Mouse (Mus musculus) limb, embryonic 13.5 days (tissue): ENCODE measurements around the gene Tprgl. TPM values are rescaled to one million over a fixed set of nuclear protein-coding genes. Genes with fewer than 3 reads are reported as not detected.

Experiments used
- ATAC-seq: fragments of 200-750 bp; cut with Nextera tagmentation; 2 replicates; pipeline ENCODE4 v1.8.0; 2017; ENCODE audit warnings: low read depth, moderate number of reproducible peaks, moderate TSS enrichment; ENCODE audit not compliant: low FRiP score
- H3K27ac ChIP-seq: fragments of 300-500 bp; sonication (generic); 2 replicates; pipeline ENCODE4 v1.5.1; 2015; ENCODE audit warnings: inconsistent platforms, mild to moderate bottlenecking, moderate library complexity
- H3K27me3 ChIP-seq: fragments of 300-500 bp; sonication (generic); 2 replicates; pipeline ENCODE4 v1.6.1; 2015; ENCODE audit warnings: mild to moderate bottlenecking, inconsistent platforms
- H3K36me3 ChIP-seq: fragments of 300-500 bp; sonication (generic); 2 replicates; pipeline ENCODE4 v1.6.1; 2015; ENCODE audit warnings: inconsistent platforms, mild to moderate bottlenecking, moderate library complexity
- H3K4me1 ChIP-seq: fragments of 300-500 bp; sonication (generic); 2 replicates; pipeline ENCODE4 v1.6.1; 2015; ENCODE audit warnings: inconsistent platforms
- H3K4me2 ChIP-seq: fragments of 300-500 bp; sonication (generic); replicated peaks from 2 replicates; pipeline ENCODE4 v1.6.1; 2015; ENCODE audit warnings: inconsistent platforms, mild to moderate bottlenecking, moderate library complexity
- H3K4me3 ChIP-seq: fragments of 300-500 bp; sonication (generic); 2 replicates; pipeline ENCODE4 v1.5.1; 2015; ENCODE audit warnings: moderate library complexity, mild to moderate bottlenecking, inconsistent platforms
- H3K9ac ChIP-seq: fragments of 300-500 bp; sonication (generic); 2 replicates; pipeline ENCODE4 v1.6.1; 2015; ENCODE audit warnings: mild to moderate bottlenecking, inconsistent platforms
- H3K9me3 ChIP-seq: fragments of 300-500 bp; sonication (generic); 2 replicates; pipeline ENCODE4 v1.6.1; 2016; ENCODE audit warnings: inconsistent platforms
- WGBS: fragments of 180-500 bp; shearing (Covaris S2); methylation state at CpG from one replicate; pipeline ENCODE4 v1.1.7; 2015; 5-methylcytosine and 5-hydroxymethylcytosine counted together
- polyA plus RNA-seq: library from polyadenylated mRNA; unstranded; fragments of >200 nt; fragmentation: Nextera tagmentation; extraction: Ambion mirVana; gene quantifications from 2 replicates; pipeline ENCODE4 v1.2.1, GENCODE M21; 2015

The Tprgl gene
- polyA plus RNA-seq, 1 experiment from 2014 or later, result 118 TPM

- H3K4me3 ChIP-seq, result no peak overlapping the region
- H3K9me3 ChIP-seq, result no peaks in the 10 kb centered on the region
- no peaks in the 10 kb centered on the region for H3K27me3 ChIP-seq
- H3K9ac ChIP-seq, result no peak overlapping the region
- no peak for ATAC-seq
- H3K4me2 ChIP-seq, result no peak overlapping the region
- WGBS, result 73% methylated on average over 5 of the region's 5 CpGs
- H3K27ac ChIP-seq, result no peak overlapping the region
- H3K4me1 ChIP-seq, result 0 out of 2 replicates have a peak, but pooled peaks cover 4% of the 10 kb centered on the region
- H3K36me3 ChIP-seq, result peaks cover 36% of the 10 kb centered on the region
These were observed 23.1 kb upstream of the Tprgl start for GRCm38 (mm10) chr4:154183566-154183965.

- no peak overlapping the region for H3K4me2 ChIP-seq
- H3K27me3 ChIP-seq, result no peaks in the 10 kb centered on the region
- peaks cover 47% of the 10 kb centered on the region for H3K36me3 ChIP-seq
- ATAC-seq, result no peak
- 71% methylated on average over 7 of the region's 7 CpGs for WGBS
- H3K9me3 ChIP-seq, result no peaks in the 10 kb centered on the region
- H3K9ac ChIP-seq, result peak overlapping the region; percentile 4; the same call in 1 of the 2 replicates
- no peak overlapping the region for H3K27ac ChIP-seq
- H3K4me3 ChIP-seq, result no peak overlapping the region
- H3K4me1 ChIP-seq, result peaks cover 6% of the 10 kb centered on the region; the same call in 1 of the 2 replicates
These were observed 20.5 kb upstream of the Tprgl start for GRCm38 (mm10) chr4:154181001-154181400.

DNA sequence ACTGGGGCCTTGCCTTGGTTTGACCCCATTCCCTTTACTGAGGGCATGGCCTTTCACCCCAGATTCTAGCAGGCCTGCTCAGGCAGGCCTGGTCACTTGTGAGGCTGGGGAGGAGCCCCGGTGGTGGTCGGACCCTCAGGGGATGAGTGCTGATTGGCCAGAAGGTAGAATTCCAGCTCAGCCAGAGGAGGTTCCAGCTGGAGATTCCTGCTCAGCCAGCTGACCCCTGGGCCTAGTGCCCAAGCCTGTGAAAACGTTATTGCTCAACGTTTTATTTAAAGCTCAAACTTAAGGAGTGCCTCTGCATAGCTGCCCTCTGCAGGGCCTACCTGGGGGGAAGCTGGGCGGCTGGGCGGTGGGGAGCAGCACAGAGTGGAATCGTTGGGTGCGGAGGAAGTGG, 16.8 kb upstream of the Tprgl start:
- Histone ChIP-seq H3K4me3 (no peak overlapping the region), H3K4me2 (no peak overlapping the region), H3K36me3 (peaks cover 26% of the 10 kb centered on the region), H3K4me1 (peaks cover 43% of the 10 kb centered on the region), H3K27ac (no peak overlapping the region; the same call in 1 of the 2 replicates), H3K27me3 (peaks cover 3% of the 10 kb centered on the region; the same call in 1 of the 2 replicates), H3K9me3 (no peaks in the 10 kb centered on the region), H3K9ac (peak overlapping the region; percentile 19; the same call in 1 of the 2 replicates)
- 55% methylated on average over 8 of the region's 8 CpGs for WGBS
- ATAC-seq, result no peak

GRCm38 (mm10) chr4:154171931-154172604, 11.6 kb upstream of the Tprgl start:
- H3K9ac ChIP-seq, result peak overlapping the region; percentile 74
- 26% methylated on average over 13 of the region's 13 CpGs for WGBS
- H3K4me3 ChIP-seq, result peak overlapping the region; percentile 70
- H3K27me3 ChIP-seq, result peaks cover 21% of the 10 kb centered on the region
- H3K27ac ChIP-seq, result 0 out of 2 replicates have a peak overlapping the region, but pooled peaks have one; percentile 15
- H3K36me3 ChIP-seq, result peaks cover 3% of the 10 kb centered on the region; the same call in 1 of the 2 replicates
- H3K4me2 ChIP-seq, result peak overlapping the region; percentile 97
- peaks cover 63% of the 10 kb centered on the region for H3K4me1 ChIP-seq
- no peak for ATAC-seq
- no peaks in the 10 kb centered on the region for H3K9me3 ChIP-seq

- peaks cover 63% of the 10 kb centered on the region for H3K4me1 ChIP-seq
- peak; percentile 24 for ATAC-seq
- peak overlapping the region; percentile 70 for H3K4me3 ChIP-seq
- H3K9me3 ChIP-seq, result no peaks in the 10 kb centered on the region
- H3K4me2 ChIP-seq, result peak overlapping the region; percentile 97
- WGBS, result under 1% methylated on average over 37 of the region's 37 CpGs
- H3K27ac ChIP-seq, result peak overlapping the region; percentile 77
- H3K36me3 ChIP-seq, result no peaks in the 10 kb centered on the region
- peaks cover 21% of the 10 kb centered on the region for H3K27me3 ChIP-seq
- peak overlapping the region; percentile 74 for H3K9ac ChIP-seq
These were observed 10.9 kb upstream of the Tprgl start for GRCm38 (mm10) chr4:154171151-154171930.

DNA sequence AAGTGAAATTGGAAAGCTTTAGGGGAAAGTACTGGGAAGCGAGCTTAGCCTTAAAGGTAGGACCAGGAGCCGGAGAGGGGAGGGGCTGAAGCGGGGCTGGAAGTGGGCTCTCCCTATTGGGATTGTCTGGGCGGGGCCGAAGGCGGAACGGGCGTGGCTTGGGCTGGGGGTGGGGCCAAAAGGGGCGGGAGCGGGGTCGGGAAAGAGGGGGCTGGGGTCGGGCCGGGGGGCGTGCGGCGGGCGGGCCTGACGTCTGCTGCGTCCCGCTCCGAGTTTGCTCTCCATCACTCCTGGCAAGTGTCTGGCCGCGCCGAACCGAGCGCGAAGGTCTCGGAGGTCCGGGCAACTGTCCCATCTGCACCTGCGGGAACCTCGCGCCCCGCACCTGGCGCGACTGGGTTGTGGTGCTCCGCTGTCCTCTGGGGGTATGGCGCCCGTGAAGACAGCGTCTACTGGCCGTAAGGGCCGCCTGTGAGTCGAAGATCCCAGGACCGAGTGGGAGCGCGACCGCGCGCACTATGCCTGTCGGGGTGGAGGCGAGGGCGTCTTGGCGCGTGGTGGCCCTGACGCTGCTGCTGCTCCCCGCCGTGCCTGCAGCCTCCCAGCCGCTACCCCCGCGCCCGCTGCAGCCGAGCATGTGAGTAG, 10.2 kb upstream of the Tprgl start, which contains the start of gene Megf6:
Megf6 (plus strand) TSS at position 225 of the 645 bp plus-strand sequence.
- H3K27me3 ChIP-seq, result peaks cover 21% of the 10 kb centered on the region
- peaks cover 57% of the 10 kb centered on the region for H3K4me1 ChIP-seq

GRCm38 (mm10) chr4:154170021-154170420, 9.6 kb upstream of the Tprgl start:
- Histone ChIP-seq H3K4me1 (peaks cover 51% of the 10 kb centered on the region), H3K4me3 (peak overlapping the region; percentile 70), H3K9ac (peak overlapping the region; percentile 39), H3K9me3 (no peaks in the 10 kb centered on the region), H3K27ac (no peak overlapping the region), H3K4me2 (peak overlapping the region; percentile 97), H3K36me3 (no peaks in the 10 kb centered on the region), H3K27me3 (peaks cover 21% of the 10 kb centered on the region)
- 2% methylated on average over 15 of the region's 15 CpGs for WGBS
- ATAC-seq, result peak; percentile 16

More for the DNA sequence above, 10.2 kb upstream of the Tprgl start, which contains the start of gene Megf6:
- H3K9me3 ChIP-seq, result no peaks in the 10 kb centered on the region
- peak within 1 kb of the TSS; percentile 74 for H3K9ac ChIP-seq
- WGBS, result under 1% methylated on average over 52 of the region's 61 CpGs
- no peaks in the 10 kb centered on the region for H3K36me3 ChIP-seq
- H3K4me2 ChIP-seq, result peak within 1 kb of the TSS; percentile 97
- peak within 1 kb of the TSS; percentile 70 for H3K4me3 ChIP-seq
- H3K27ac ChIP-seq, result peak within 1 kb of the TSS; percentile 77
- ATAC-seq, result peak; percentile 82

DNA sequence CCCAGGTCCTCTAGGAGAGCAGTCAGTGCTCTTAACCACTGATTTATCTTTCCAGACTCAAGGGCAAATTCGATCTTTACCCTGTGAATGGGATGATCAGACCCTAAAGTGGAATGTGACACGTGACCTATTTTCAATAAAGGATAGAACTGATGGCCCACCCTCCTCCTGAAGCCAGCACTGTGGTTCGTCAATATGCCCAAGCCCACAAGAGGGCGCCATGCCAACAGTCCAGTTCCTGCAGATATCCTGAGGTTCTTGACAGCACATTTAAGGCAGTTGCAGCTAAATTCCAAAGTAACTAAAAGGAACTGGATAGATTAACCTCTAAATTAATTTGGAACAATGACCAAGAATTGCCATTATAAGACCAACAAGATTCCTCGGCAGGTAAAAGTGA, 6.6 kb upstream of the Tprgl start:
- Histone ChIP-seq H3K9ac (no peak overlapping the region), H3K27me3 (peaks cover 18% of the 10 kb centered on the region), H3K9me3 (no peaks in the 10 kb centered on the region), H3K4me1 (peaks cover 22% of the 10 kb centered on the region), H3K4me2 (no peak overlapping the region), H3K36me3 (no peaks in the 10 kb centered on the region), H3K27ac (no peak overlapping the region), H3K4me3 (no peak overlapping the region)
- ATAC-seq, result no peak
- 24% methylated on average over 5 of the region's 5 CpGs for WGBS

DNA sequence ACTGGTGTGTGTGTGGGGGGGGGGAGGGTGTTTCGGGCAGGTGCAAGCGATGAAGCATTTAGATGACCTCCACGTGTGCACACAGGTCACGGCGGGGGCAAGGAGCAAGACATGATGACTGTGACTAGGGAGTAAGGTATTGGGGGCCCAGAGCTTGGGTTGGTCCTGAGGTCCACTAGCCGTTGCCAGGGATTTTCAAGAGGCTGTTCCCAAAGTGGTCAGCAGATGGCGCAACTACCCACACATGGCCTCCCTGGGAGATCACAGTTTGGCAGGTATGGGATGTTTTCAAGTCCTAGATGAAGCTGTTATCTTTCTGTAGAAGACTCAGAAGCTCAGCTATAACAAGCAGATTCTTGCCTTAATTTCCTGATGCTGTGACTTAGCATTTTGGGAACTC, 2.8 kb upstream of the Tprgl start:
- ATAC-seq, result no peak
- Histone ChIP-seq H3K4me3 (no peak overlapping the region), H3K9me3 (no peaks in the 10 kb centered on the region), H3K4me1 (peaks cover 22% of the 10 kb centered on the region), H3K4me2 (no peak overlapping the region), H3K27me3 (no peaks in the 10 kb centered on the region; the same call in 1 of the 2 replicates), H3K36me3 (peaks cover 6% of the 10 kb centered on the region), H3K27ac (no peak overlapping the region), H3K9ac (no peak overlapping the region)
- WGBS, result 12% methylated on average over 7 of the region's 7 CpGs

DNA sequence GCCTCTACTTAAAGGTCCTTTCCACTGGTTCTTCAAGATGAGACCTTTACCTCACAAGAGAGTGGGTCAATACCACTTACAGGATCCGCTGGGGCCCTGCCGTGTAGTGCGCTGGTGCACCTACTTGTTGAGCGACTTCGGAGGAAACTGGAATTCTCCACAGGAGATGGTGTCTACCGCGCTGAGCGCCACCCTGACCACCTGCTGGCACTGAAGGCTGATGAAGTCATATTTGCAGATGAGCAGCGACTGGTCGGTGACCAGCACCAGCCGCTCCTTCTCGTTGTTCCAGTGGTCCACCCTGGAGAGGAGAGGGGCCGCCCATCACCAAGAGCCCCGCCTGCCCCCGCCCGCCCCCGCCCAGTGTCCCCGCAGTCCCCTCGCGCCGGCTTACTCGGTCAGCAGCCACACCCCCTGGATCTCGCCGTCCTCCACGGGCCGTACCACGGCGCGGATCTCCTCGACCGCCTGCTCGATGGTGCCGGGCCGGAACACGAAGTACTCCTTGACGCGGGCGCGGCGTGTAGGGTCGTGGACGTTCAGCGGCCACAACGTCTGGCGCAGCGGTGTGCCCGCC, 417 bp downstream of the Tprgl start:
- Histone ChIP-seq H3K9me3 (no peaks in the 10 kb centered on the region), H3K36me3 (peaks cover 39% of the 10 kb centered on the region), H3K9ac (peak overlapping the region; percentile 83), H3K4me1 (peaks cover 22% of the 10 kb centered on the region), H3K4me3 (peak overlapping the region; percentile 89), H3K27ac (peak overlapping the region; percentile 48; the same call in 1 of the 2 replicates), H3K4me2 (peak overlapping the region; percentile 86), H3K27me3 (no peaks in the 10 kb centered on the region)
- WGBS, result 3% methylated on average over 47 of the region's 47 CpGs
- ATAC-seq, result peak; percentile 63

DNA sequence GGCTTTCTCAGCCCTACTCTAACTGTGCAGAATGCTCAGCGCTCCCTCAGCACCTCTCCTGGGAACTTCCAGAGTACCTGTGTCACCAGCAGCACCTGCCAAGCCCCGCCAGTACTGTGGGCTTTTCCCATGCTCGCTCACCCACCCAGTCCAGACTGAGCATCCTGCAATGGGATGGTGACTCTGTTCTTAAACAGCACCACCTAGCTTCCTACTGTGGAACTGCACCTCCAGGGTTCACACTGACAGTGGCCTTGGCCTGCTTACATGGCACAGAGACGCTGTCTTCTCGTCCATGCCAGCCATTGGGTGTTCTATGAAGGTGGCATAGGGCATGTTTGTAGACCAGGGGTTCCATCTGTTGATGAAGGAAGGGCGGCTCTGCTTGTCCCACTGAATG, 1.5 kb downstream of the Tprgl start:
- Histone ChIP-seq H3K4me2 (peak overlapping the region; percentile 86), H3K9ac (no peak overlapping the region), H3K36me3 (peaks cover 49% of the 10 kb centered on the region), H3K27ac (no peak overlapping the region), H3K27me3 (no peaks in the 10 kb centered on the region), H3K9me3 (no peaks in the 10 kb centered on the region), H3K4me1 (peaks cover 22% of the 10 kb centered on the region), H3K4me3 (peak overlapping the region; percentile 89; the same call in 1 of the 2 replicates)
- ATAC-seq, result no peak
- 17% methylated on average over 6 of the region's 6 CpGs for WGBS
